Mouse (Mus musculus) embryonic facial prominence, embryonic 15.5 days (tissue): Measurements from ENCODE around the gene Pakap. TPM values are rescaled to one million over a fixed set of nuclear protein-coding genes. Genes with fewer than 3 reads are reported as not detected.

ENCODE experiments used
- ATAC-seq: fragments of 200-750 bp; cut with Nextera tagmentation; 2 replicates; pipeline ENCODE4 v1.8.0; 2017; ENCODE audit warnings: low read depth, moderate TSS enrichment; ENCODE audit not compliant: insufficient number of reproducible peaks, low FRiP score, low TSS enrichment
- H3K27ac ChIP-seq: fragments of 300-500 bp; sonication (generic); replicated peaks from 2 replicates; pipeline ENCODE4 v1.5.1; 2015; ENCODE audit warnings: mild to moderate bottlenecking, inconsistent platforms
- H3K27me3 ChIP-seq: fragments of 300-500 bp; sonication (generic); 2 replicates; pipeline ENCODE4 v1.6.1; 2015; ENCODE audit warnings: inconsistent platforms
- H3K36me3 ChIP-seq: fragments of 300-500 bp; sonication (generic); 2 replicates; pipeline ENCODE4 v1.6.1; 2015; ENCODE audit warnings: mild to moderate bottlenecking, inconsistent platforms
- H3K4me1 ChIP-seq: fragments of 300-500 bp; sonication (generic); 2 replicates; pipeline ENCODE4 v1.6.1; 2015; ENCODE audit warnings: inconsistent platforms
- H3K4me2 ChIP-seq: fragments of 300-500 bp; sonication (generic); replicated peaks from 2 replicates; pipeline ENCODE4 v1.6.1; 2015; ENCODE audit warnings: mild to moderate bottlenecking, inconsistent platforms
- H3K4me3 ChIP-seq: fragments of 300-500 bp; sonication (generic); replicated peaks from 2 replicates; pipeline ENCODE4 v1.5.1; 2015; ENCODE audit warnings: mild to moderate bottlenecking, inconsistent platforms
- H3K9ac ChIP-seq: fragments of 300-500 bp; sonication (generic); 2 replicates; pipeline ENCODE4 v1.6.1; 2015; ENCODE audit warnings: inconsistent platforms
- H3K9me3 ChIP-seq: fragments of 300-500 bp; sonication (generic); replicated peaks from 2 replicates; pipeline ENCODE4 v1.6.1; 2016; ENCODE audit warnings: inconsistent platforms
- WGBS: fragments of 180-500 bp; shearing (Covaris S2); methylation state at CpG from one replicate; pipeline ENCODE4 v1.1.7; 2015; 5-methylcytosine and 5-hydroxymethylcytosine counted together
- polyA plus RNA-seq: library from polyadenylated mRNA; unstranded; fragments of >200 nt; fragmentation: Nextera tagmentation; extraction: Ambion mirVana; gene quantifications from 2 replicates; pipeline ENCODE4 v1.2.1, GENCODE M21; 2015

Pakap gene
- polyA plus RNA-seq, 1 experiment from 2014 or later = 27.6 TPM

GRCm38 (mm10) chr4:57788709-57789108, 220.7 kb downstream of the Pakap start:
- H3K27me3 ChIP-seq = no peaks in the 10 kb centered on the region
- H3K4me3 ChIP-seq = no peak overlapping the region
- no peak for ATAC-seq
- H3K27ac ChIP-seq = no peak overlapping the region
- H3K36me3 ChIP-seq = no peaks in the 10 kb centered on the region
- H3K4me1 ChIP-seq = no peaks in the 10 kb centered on the region
- 68% methylated on average over 5 of the region's 5 CpGs for WGBS
- no peaks in the 10 kb centered on the region for H3K9me3 ChIP-seq
- H3K9ac ChIP-seq = no peak overlapping the region
- H3K4me2 ChIP-seq = no peak overlapping the region

GRCm38 (mm10) chr4:57789118-57789517, 221.1 kb downstream of the Pakap start:
- Histone ChIP-seq H3K4me2 (no peak overlapping the region), H3K9me3 (no peaks in the 10 kb centered on the region), H3K4me1 (no peaks in the 10 kb centered on the region), H3K27ac (no peak overlapping the region), H3K9ac (no peak overlapping the region), H3K27me3 (no peaks in the 10 kb centered on the region), H3K36me3 (no peaks in the 10 kb centered on the region), H3K4me3 (no peak overlapping the region)
- ATAC-seq = no peak

- Histone ChIP-seq H3K9ac (no peak overlapping the region), H3K4me1 (0 out of 2 replicates have a peak, but pooled peaks cover 5% of the 10 kb centered on the region), H3K9me3 (no peaks in the 10 kb centered on the region), H3K27ac (no peak overlapping the region), H3K27me3 (no peaks in the 10 kb centered on the region), H3K4me3 (no peak overlapping the region), H3K36me3 (no peaks in the 10 kb centered on the region), H3K4me2 (no peak overlapping the region)
- 61% methylated on average over 8 of the region's 8 CpGs for WGBS
- ATAC-seq = no peak
Measured at GRCm38 (mm10) chr4:57793989-57794388, 226.0 kb downstream of the Pakap start.

- WGBS = 27% methylated on average over 3 of the region's 3 CpGs
- H3K36me3 ChIP-seq = no peaks in the 10 kb centered on the region
- H3K4me3 ChIP-seq = no peak overlapping the region
- H3K9ac ChIP-seq = no peak overlapping the region
- H3K4me1 ChIP-seq = 0 out of 2 replicates have a peak, but pooled peaks cover 5% of the 10 kb centered on the region
- H3K27ac ChIP-seq = 0 out of 2 replicates have a peak overlapping the region, but pooled peaks have one; percentile 17
- no peaks in the 10 kb centered on the region for H3K27me3 ChIP-seq
- H3K4me2 ChIP-seq = no peak overlapping the region
- no peak for ATAC-seq
- no peaks in the 10 kb centered on the region for H3K9me3 ChIP-seq
Measured at GRCm38 (mm10) chr4:57794547-57794946, 226.6 kb downstream of the Pakap start.

DNA sequence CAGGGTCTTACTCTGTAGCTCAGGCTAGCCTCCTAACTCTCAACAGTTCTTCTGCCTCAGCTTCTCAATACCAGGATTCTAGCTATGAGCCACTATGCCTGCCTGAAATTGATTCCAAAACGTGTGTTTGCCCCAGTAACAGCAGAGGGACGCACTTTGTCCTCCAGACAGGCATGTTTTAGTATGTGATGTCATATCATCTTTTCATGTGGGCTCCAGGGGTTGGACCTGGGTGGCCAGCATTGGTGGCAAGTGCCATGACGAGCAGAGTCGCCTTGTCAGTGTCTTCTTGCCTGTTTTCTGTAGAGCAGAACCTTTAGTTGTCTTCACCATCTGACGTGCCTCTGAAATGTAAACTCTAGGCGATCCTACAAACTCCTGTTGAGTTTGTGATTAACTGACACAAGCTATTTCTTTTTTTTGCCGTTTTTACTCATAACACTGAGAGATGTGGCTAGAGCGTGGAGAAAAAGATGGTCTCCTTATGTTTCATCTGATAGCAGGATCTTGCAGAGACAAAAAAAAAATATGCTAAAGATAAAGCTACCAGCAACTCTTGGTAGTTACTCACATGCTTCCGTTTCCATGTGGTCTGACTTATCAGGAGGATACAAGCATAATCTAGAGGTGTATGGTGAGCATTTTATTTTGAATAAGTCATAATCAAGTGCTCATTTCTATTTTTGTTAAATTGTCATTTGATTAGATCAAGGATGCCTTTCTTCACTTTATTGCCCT, 229.7 kb downstream of the Pakap start:
- no peak for ATAC-seq
- Histone ChIP-seq H3K4me2 (no peak overlapping the region), H3K36me3 (no peaks in the 10 kb centered on the region), H3K27ac (no peak overlapping the region), H3K9ac (no peak overlapping the region), H3K9me3 (no peaks in the 10 kb centered on the region), H3K4me3 (no peak overlapping the region), H3K27me3 (no peaks in the 10 kb centered on the region), H3K4me1 (0 out of 2 replicates have a peak, but pooled peaks cover 5% of the 10 kb centered on the region)
- WGBS = 73% methylated on average over 9 of the region's 9 CpGs

GRCm38 (mm10) chr4:57798286-57799018, 230.5 kb downstream of the Pakap start:
- 0 out of 2 replicates have a peak, but pooled peaks cover 5% of the 10 kb centered on the region for H3K4me1 ChIP-seq
- H3K4me2 ChIP-seq = no peak overlapping the region
- no peaks in the 10 kb centered on the region for H3K36me3 ChIP-seq
- H3K9me3 ChIP-seq = no peaks in the 10 kb centered on the region
- H3K9ac ChIP-seq = no peak overlapping the region
- no peak overlapping the region for H3K27ac ChIP-seq
- H3K4me3 ChIP-seq = no peak overlapping the region
- no peak for ATAC-seq
- WGBS = 44% methylated on average over 10 of the region's 10 CpGs
- H3K27me3 ChIP-seq = no peaks in the 10 kb centered on the region

GRCm38 (mm10) chr4:57799297-57799696, 231.3 kb downstream of the Pakap start:
- no peak for ATAC-seq
- no peaks in the 10 kb centered on the region for H3K36me3 ChIP-seq
- no peak overlapping the region for H3K9ac ChIP-seq
- no peak overlapping the region for H3K4me2 ChIP-seq
- H3K4me1 ChIP-seq = 0 out of 2 replicates have a peak, but pooled peaks cover 5% of the 10 kb centered on the region
- no peaks in the 10 kb centered on the region for H3K27me3 ChIP-seq
- no peaks in the 10 kb centered on the region for H3K9me3 ChIP-seq
- no peak overlapping the region for H3K27ac ChIP-seq
- no peak overlapping the region for H3K4me3 ChIP-seq
- WGBS = 70% methylated on average over 1 of the region's 1 CpGs

DNA sequence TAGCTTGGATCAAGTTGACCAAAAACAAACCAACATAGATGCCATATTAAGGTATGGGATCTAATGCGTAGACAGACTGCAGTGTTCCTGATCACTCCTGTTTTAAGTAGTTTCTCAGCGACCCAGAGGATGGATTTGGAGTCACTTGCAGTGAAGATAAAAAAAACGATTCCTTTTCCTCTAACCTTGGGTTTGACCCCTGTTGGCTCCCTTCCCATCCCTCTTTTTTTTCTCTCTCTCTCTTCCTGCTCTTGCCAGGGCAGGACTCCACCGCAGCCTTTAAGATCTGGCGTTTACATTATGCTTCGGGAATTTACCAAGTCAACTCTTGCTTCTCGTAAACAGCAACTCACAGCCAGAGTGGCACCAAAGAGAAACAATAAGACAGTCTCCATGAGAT, 233.3 kb downstream of the Pakap start:
- no peak overlapping the region for H3K27ac ChIP-seq
- H3K9me3 ChIP-seq = no peaks in the 10 kb centered on the region
- H3K4me2 ChIP-seq = no peak overlapping the region
- no peaks in the 10 kb centered on the region for H3K36me3 ChIP-seq
- ATAC-seq = no peak
- 72% methylated on average over 7 of the region's 7 CpGs for WGBS
- H3K27me3 ChIP-seq = no peaks in the 10 kb centered on the region
- 0 out of 2 replicates have a peak, but pooled peaks cover 5% of the 10 kb centered on the region for H3K4me1 ChIP-seq
- no peak overlapping the region for H3K4me3 ChIP-seq
- no peak overlapping the region for H3K9ac ChIP-seq

DNA sequence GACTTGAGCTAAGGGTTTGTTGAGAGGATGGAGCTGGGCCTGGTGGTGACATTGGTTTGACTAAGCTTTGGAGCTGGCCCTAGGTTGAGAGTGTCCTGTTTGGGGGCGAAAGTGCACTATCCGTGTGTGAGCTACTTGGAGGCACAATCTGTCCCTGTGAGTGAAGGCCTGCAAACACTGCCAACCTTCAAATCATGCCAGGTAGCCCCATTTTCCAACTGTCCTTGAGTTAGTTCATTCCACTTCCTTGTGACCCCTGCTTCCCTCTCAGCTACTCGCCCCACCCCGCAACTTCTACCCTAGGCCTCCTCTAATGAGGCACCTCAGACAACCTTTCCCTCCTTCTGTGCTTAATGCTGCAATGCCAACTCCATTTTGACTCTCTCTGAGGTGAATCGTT, 234.0 kb downstream of the Pakap start:
- H3K4me3 ChIP-seq = no peak overlapping the region
- no peak overlapping the region for H3K4me2 ChIP-seq
- 87% methylated on average over 5 of the region's 5 CpGs for WGBS
- no peak overlapping the region for H3K27ac ChIP-seq
- H3K27me3 ChIP-seq = no peaks in the 10 kb centered on the region
- no peak for ATAC-seq
- H3K4me1 ChIP-seq = 0 out of 2 replicates have a peak, but pooled peaks cover 5% of the 10 kb centered on the region
- H3K9ac ChIP-seq = no peak overlapping the region
- H3K9me3 ChIP-seq = no peaks in the 10 kb centered on the region
- H3K36me3 ChIP-seq = no peaks in the 10 kb centered on the region

- WGBS = 83% methylated on average over 3 of the region's 3 CpGs
- H3K27ac ChIP-seq = no peak overlapping the region
- H3K27me3 ChIP-seq = no peaks in the 10 kb centered on the region
- H3K36me3 ChIP-seq = no peaks in the 10 kb centered on the region
- no peak overlapping the region for H3K4me2 ChIP-seq
- H3K9me3 ChIP-seq = no peaks in the 10 kb centered on the region
- no peak for ATAC-seq
- H3K4me3 ChIP-seq = no peak overlapping the region
- H3K9ac ChIP-seq = no peak overlapping the region
- 0 out of 2 replicates have a peak, but pooled peaks cover 5% of the 10 kb centered on the region for H3K4me1 ChIP-seq
Measured at GRCm38 (mm10) chr4:57802411-57802810, 234.4 kb downstream of the Pakap start.

DNA sequence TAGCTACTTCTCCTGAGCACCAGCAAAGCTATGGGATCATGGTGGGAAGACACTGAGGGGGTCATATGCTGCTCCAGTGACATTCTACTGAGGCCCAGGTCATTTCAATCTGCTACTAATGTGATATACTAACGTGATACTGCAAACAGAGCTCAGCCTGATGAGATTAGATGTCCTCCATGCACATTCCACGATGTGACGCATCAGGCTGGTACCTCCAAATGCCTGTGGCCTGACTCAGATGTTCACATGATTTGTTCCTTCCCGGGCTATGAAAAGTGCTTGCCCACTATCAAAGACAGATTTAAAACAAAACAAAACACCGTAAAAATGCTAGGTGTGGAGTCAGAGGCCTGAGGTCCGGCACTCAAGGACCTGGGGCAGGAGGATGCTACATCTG, 236.9 kb downstream of the Pakap start:
- no peak for ATAC-seq

More for the DNA sequence above, 236.9 kb downstream of the Pakap start:
- Histone ChIP-seq H3K4me3 (no peak overlapping the region), H3K4me2 (no peak overlapping the region), H3K4me1 (no peaks in the 10 kb centered on the region), H3K9ac (no peak overlapping the region), H3K36me3 (no peaks in the 10 kb centered on the region), H3K27ac (no peak overlapping the region), H3K27me3 (no peaks in the 10 kb centered on the region), H3K9me3 (no peaks in the 10 kb centered on the region)
- WGBS = 73% methylated on average over 6 of the region's 6 CpGs
